ENCODE assay signal across 18 mouse cellular contexts in genomic region chr17:80884886-80885285, GRCm38 (mm10). TPM values are rescaled to one million over a fixed set of nuclear protein-coding genes. Genes with fewer than 3 reads are reported as not detected.
A peak's percentile ranks its signal among the peaks of the same experiment; 100 is the strongest.
DNase-seq lines count a peak whose midpoint lies in the region; ATAC-seq and TF ChIP-seq lines count a peak whose summit lies in the region.
"Had no signal": no experiment of that assay in that cellular context is flagged by ENCODE, and none has a peak within 500 bp of the region (broad histone marks: within the 10 kb centered on the region; RNA-seq: fewer than 3 reads in every experiment).

No protein-coding gene starts in this region.

- H3K9me3 ChIP-seq in midbrain, embryonic 14.5 days (ENCODE audit: control insufficient read depth, low read length), result no peaks in the 10 kb centered on the region
- no peaks in the 10 kb centered on the region for H3K9me3 ChIP-seq in midbrain, embryonic 16.5 days (replicated peaks; ENCODE audit: control insufficient read depth, low read length, poor library complexity, severe bottlenecking)
- H3K9me3 ChIP-seq: embryonic facial prominence, embryonic 10.5 days; forebrain, embryonic 13.5 days; heart, embryonic 12.5 days; hindbrain, embryonic 15.5 days had no signal

- H3K36me3 ChIP-seq in midbrain, embryonic 14.5 days (ENCODE audit: control insufficient read depth, insufficient read depth, low read length), result no peaks in the 10 kb centered on the region
- no peaks in the 10 kb centered on the region for H3K36me3 ChIP-seq in midbrain, embryonic 16.5 days (ENCODE audit: control insufficient read depth, insufficient read depth, low read length)
- H3K36me3 ChIP-seq: embryonic facial prominence, embryonic 10.5 days; heart, embryonic 12.5 days; hindbrain, embryonic 15.5 days had no signal

- no peaks in the 10 kb centered on the region for H3K27me3 ChIP-seq in midbrain, embryonic 14.5 days (ENCODE audit: control insufficient read depth, insufficient read depth, low read length)
- no peaks in the 10 kb centered on the region for H3K27me3 ChIP-seq in midbrain, embryonic 16.5 days (ENCODE audit: control insufficient read depth, insufficient read depth, low read depth, low read length)
- H3K27me3 ChIP-seq: forebrain, embryonic 13.5 days; heart, embryonic 12.5 days; hindbrain, embryonic 15.5 days had no signal

- no peak overlapping the region for H3K27ac ChIP-seq in midbrain, embryonic 14.5 days (replicated peaks; ENCODE audit: low read depth, low read length)
- H3K27ac ChIP-seq in midbrain, embryonic 16.5 days (ENCODE audit: low read length), result no peak overlapping the region
- H3K27ac ChIP-seq: forebrain, embryonic 13.5 days; gastrocnemius, adult 2 months; hindbrain, embryonic 15.5 days had no signal

- no peak overlapping the region for H3K4me3 ChIP-seq in midbrain, embryonic 14.5 days (replicated peaks; ENCODE audit: low read depth, low read length)
- H3K4me3 ChIP-seq in midbrain, embryonic 16.5 days (ENCODE audit: low read depth, low read length), result no peak overlapping the region
- H3K4me3 ChIP-seq: embryonic facial prominence, embryonic 10.5 days; forebrain, embryonic 13.5 days; gastrocnemius, adult 2 months; heart, embryonic 12.5 days; hindbrain, embryonic 15.5 days had no signal

- 39% methylated on average over 2 of the region's 2 CpGs for WGBS in midbrain, embryonic 14.5 days
- 40% methylated on average over 2 of the region's 2 CpGs for WGBS in midbrain, embryonic 16.5 days

- H3K9ac ChIP-seq in midbrain, embryonic 14.5 days (replicated peaks; ENCODE audit: low read length), result no peak overlapping the region
- no peak overlapping the region for H3K9ac ChIP-seq in midbrain, embryonic 16.5 days (ENCODE audit: low read depth, low read length)
- H3K9ac ChIP-seq: forebrain, embryonic 13.5 days; forebrain, postnatal 0 days; heart, embryonic 12.5 days; hindbrain, embryonic 15.5 days had no signal

- peaks cover 22% of the 10 kb centered on the region for H3K4me1 ChIP-seq in midbrain, embryonic 14.5 days (ENCODE audit: control insufficient read depth, insufficient read depth, low read length)
- H3K4me1 ChIP-seq in midbrain, embryonic 16.5 days (ENCODE audit: control insufficient read depth, insufficient read depth, low read length), result peaks cover 15% of the 10 kb centered on the region

- ATAC-seq in cerebellum, adult (ENCODE audit: insufficient number of reproducible peaks, low FRiP score, low TSS enrichment), result no peak
- ATAC-seq in midbrain, embryonic 14.5 days (ENCODE audit: low FRiP score, low TSS enrichment), result no peak
- no peak for ATAC-seq in midbrain, embryonic 16.5 days
- ATAC-seq: forebrain, embryonic 13.5 days; forebrain, postnatal 0 days had no signal

- H3K4me2 ChIP-seq in midbrain, embryonic 14.5 days (ENCODE audit: low read length), result no peak overlapping the region
- no peak overlapping the region for H3K4me2 ChIP-seq in midbrain, embryonic 16.5 days (ENCODE audit: low read length)
- H3K4me2 ChIP-seq: forebrain, embryonic 13.5 days; heart, embryonic 12.5 days; hindbrain, embryonic 15.5 days had no signal

- TF ChIP-seq CTCF in brain, embryonic 14.5 days (IDR thresholded peaks at IDR 0.05; ENCODE audit: borderline replicate concordance, extremely low read depth, insufficient read depth, insufficient read length), result no peak

- DNase-seq in cerebellum, postnatal 10 days, result peak; percentile 60 to 67
- DNase-seq in midbrain, embryonic 14.5 days, result peak; percentile 54
- peak; percentile 55 for DNase-seq in brain, embryonic 14.5 days (ENCODE audit: low read depth)
- no peak for DNase-seq in MN1 (ENCODE audit: low spot score)
- DNase-seq in layer of hippocampus, adult 9-11 months, result no peak
- DNase-seq: adrenal gland, postnatal 10 days; cerebellum, adult 18-20 months; cerebellum, adult 9-11 months; forebrain, postnatal 0 days; gastrocnemius, adult 2 months; gastrocnemius, postnatal 25 days had no signal

- TF ChIP-seq POLR2A in brain, embryonic 14.5 days (IDR thresholded peaks at IDR 0.05; ENCODE audit: borderline replicate concordance, extremely low read depth, insufficient read depth, insufficient read length, poor library complexity, severe bottlenecking), result no peak

RNA-seq across cellular contexts. Expression of gene Tmem178, which starts 59.5 kb away (rescaled TPM):
- polyA plus RNA-seq in midbrain, embryonic 14.5 days (2014; fragmentation: Nextera tagmentation; extraction: Ambion mirVana), result 30.5 and 31.3 TPM in 2 replicates
- 20.8 and 23.9 TPM in 2 replicates for polyA plus RNA-seq in midbrain, embryonic 16.5 days (2015; fragmentation: Nextera tagmentation; extraction: Ambion mirVana)
- polyA plus RNA-seq in brain, embryonic 14.5 days (2012; rRNA removed), result 31.8 and 38.1 TPM in 2 replicates
- polyA plus RNA-seq: C2C12 had no signal

Comparison
In these comparisons a context has a peak if more than half of its experiments do, and no peak if none do; other contexts are left out.
1. DNase-seq: peak in cerebellum, postnatal 10 days (2 of 2), midbrain, embryonic 14.5 days (single experiment) and brain, embryonic 14.5 days (single experiment); none in MN1 (single experiment) and layer of hippocampus, adult 9-11 months (single experiment).